Mouse (Mus musculus): ENCODE measurements around the gene Cmc4. TPM values are rescaled to one million over a fixed set of nuclear protein-coding genes. Genes with fewer than 3 reads are reported as not detected.
A peak's percentile ranks its signal among the peaks of the same experiment; 100 is the strongest.

The Cmc4 gene
- 22.9 and 24.6 TPM in 2 replicates for polyA plus RNA-seq (2015; fragmentation: Nextera tagmentation; extraction: Ambion mirVana)

GRCm38 (mm10) chrX:75415936-75416785 is at the start of gene Cmc4, which contains the start of the genes Mtcp1 and Brcc3:
Gene Cmc4, minus strand, starts transcription at chrX:75416584.
Gene Mtcp1, minus strand, starts transcription at chrX:75416588.
Gene Brcc3, plus strand, starts transcription at chrX:75416628.
- peak within 1 kb of the TSS; percentile 54 for H3K9ac ChIP-seq
- peak within 1 kb of the TSS; percentile 56 for H3K4me2 ChIP-seq
- H3K27ac ChIP-seq (replicated peaks): peak within 1 kb of the TSS; percentile 89
- peak within 1 kb of the TSS; percentile 58 for H3K4me3 ChIP-seq
- H3K9me3 ChIP-seq: no peaks in the 10 kb centered on the region
- WGBS: 13% methylated on average over 52 of the region's 52 CpGs
- H3K4me1 ChIP-seq (replicated peaks): peaks cover 7% of the 10 kb centered on the region
- ATAC-seq (ENCODE audit: low FRiP score, low read depth): peak; percentile 100
- H3K27me3 ChIP-seq: no peaks in the 10 kb centered on the region
- no peaks in the 10 kb centered on the region for H3K36me3 ChIP-seq

GRCm38 (mm10) chrX:75454597-75454996 is 38.2 kb upstream of the Cmc4 start:
- WGBS: 95% methylated on average over 1 of the region's 1 CpGs
- no peak overlapping the region for H3K27ac ChIP-seq (replicated peaks)
- peaks cover 25% of the 10 kb centered on the region for H3K36me3 ChIP-seq
- no peak overlapping the region for H3K4me2 ChIP-seq
- no peaks in the 10 kb centered on the region for H3K27me3 ChIP-seq
- no peaks in the 10 kb centered on the region for H3K9me3 ChIP-seq
- no peaks in the 10 kb centered on the region for H3K4me1 ChIP-seq (replicated peaks)
- no peak overlapping the region for H3K4me3 ChIP-seq
- no peak overlapping the region for H3K9ac ChIP-seq
- no peak for ATAC-seq (ENCODE audit: low FRiP score, low read depth)

- Histone ChIP-seq H3K36me3 (no peaks in the 10 kb centered on the region), H3K4me3 (no peak overlapping the region), H3K27ac (replicated peaks) (no peak overlapping the region), H3K4me2 (no peak overlapping the region), H3K27me3 (no peaks in the 10 kb centered on the region), H3K9ac (no peak overlapping the region), H3K9me3 (no peaks in the 10 kb centered on the region), H3K4me1 (replicated peaks) (0 out of 2 replicates have a peak, but pooled peaks cover under 1% of the 10 kb centered on the region)
- WGBS: 88% methylated on average over 1 of the region's 1 CpGs
- no peak for ATAC-seq (ENCODE audit: low FRiP score, low read depth)
Measured at GRCm38 (mm10) chrX:75409711-75410110, 6.7 kb downstream of the Cmc4 start.

GRCm38 (mm10) chrX:75403350-75403749 is 13.0 kb downstream of the Cmc4 start:
- ATAC-seq (ENCODE audit: low FRiP score, low read depth): no peak
- no peaks in the 10 kb centered on the region for H3K4me1 ChIP-seq (replicated peaks)

DNA sequence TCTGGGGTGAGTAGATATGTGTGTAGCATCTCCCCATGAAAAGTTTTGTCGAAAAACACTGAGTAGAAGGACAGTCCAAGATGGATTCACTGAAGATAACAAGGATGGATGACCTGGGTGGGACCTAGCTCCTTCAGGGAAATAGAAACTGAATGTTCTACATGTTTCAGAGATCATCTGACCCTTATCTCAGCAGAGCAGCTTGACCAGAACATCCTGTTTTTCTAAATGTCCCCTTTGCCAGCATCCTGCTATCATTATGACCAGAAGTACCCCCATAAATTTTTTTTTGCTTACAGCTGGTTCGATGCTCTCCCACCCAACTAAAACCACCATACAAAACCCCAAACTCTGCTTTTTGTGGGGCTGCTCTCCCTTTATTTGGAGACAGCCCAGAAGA is 13.7 kb downstream of the Cmc4 start:
- H3K4me3 ChIP-seq: no peak overlapping the region
- no peaks in the 10 kb centered on the region for H3K4me1 ChIP-seq (replicated peaks)
- H3K4me2 ChIP-seq: no peak overlapping the region
- 81% methylated on average over 2 of the region's 2 CpGs for WGBS
- ATAC-seq (ENCODE audit: low FRiP score, low read depth): no peak
- H3K9ac ChIP-seq: no peak overlapping the region
- no peak overlapping the region for H3K27ac ChIP-seq (replicated peaks)
- H3K9me3 ChIP-seq: no peaks in the 10 kb centered on the region
- no peaks in the 10 kb centered on the region for H3K27me3 ChIP-seq
- no peaks in the 10 kb centered on the region for H3K36me3 ChIP-seq

More at GRCm38 (mm10) chrX:75403350-75403749, 13.0 kb downstream of the Cmc4 start:
- H3K9ac ChIP-seq: no peak overlapping the region
- no peaks in the 10 kb centered on the region for H3K27me3 ChIP-seq
- no peak overlapping the region for H3K4me2 ChIP-seq
- H3K4me3 ChIP-seq: no peak overlapping the region
- no peaks in the 10 kb centered on the region for H3K36me3 ChIP-seq
- H3K27ac ChIP-seq (replicated peaks): no peak overlapping the region
- H3K9me3 ChIP-seq: no peaks in the 10 kb centered on the region

DNA sequence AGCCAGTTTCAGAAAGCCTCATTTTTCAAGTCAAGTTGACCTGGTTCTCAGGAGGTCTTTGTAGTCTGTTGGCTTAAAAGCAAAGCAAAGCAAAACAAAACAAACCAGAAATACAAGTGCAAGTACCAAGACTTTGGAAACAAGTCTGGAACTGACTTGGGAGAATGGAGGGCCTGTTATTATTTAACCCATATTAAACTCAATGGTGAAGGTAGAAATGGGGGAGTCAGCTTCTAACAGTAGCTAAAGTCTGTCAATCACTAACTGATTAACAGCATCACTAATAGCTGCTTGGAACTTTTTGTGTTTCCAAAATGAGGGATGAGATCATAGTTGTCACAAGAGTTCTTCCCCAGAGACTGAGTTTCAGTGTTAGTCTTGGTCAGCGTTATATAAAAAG is 16.9 kb downstream of the Cmc4 start:
- Histone ChIP-seq H3K9ac (no peak overlapping the region), H3K4me1 (replicated peaks) (no peaks in the 10 kb centered on the region), H3K27me3 (no peaks in the 10 kb centered on the region), H3K4me2 (no peak overlapping the region), H3K36me3 (0 out of 2 replicates have a peak, but pooled peaks cover 3% of the 10 kb centered on the region), H3K27ac (replicated peaks) (no peak overlapping the region), H3K9me3 (no peaks in the 10 kb centered on the region), H3K4me3 (no peak overlapping the region)
- no peak for ATAC-seq (ENCODE audit: low FRiP score, low read depth)
- 97% methylated on average over 1 of the region's 1 CpGs for WGBS

DNA sequence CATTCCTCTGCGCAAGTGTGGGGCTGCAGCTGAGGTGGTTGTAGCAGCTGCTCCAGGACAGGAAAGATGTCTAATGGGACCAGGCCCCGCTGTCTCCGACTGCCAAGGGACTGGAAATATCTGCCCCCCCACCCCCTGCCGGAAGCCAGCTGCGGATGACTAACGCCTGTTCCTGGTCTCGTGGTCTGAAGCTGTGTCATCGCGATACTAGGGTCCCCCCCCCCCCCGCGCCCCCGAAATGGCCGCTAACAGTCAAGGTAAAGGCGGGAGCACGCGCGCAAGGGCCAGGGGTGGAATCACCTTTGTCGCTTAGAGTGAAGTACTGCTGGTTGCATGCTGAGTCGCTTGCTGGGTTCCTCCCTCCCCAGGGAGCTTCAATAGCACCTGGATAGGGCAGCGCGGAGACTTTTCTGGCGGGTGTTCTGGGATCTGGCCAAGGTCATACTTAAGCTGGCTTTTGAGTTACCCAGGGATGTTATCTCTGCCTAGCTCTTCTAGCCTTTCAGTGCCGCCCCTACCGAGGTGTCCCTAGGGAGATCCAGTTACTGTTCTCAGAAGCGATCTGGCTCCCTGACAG is 34.1 kb downstream of the Cmc4 start, which contains the start of the genes Fundc2 and F8:
TSS of gene Fundc2 (plus strand) at position 205 of the 577 bp plus-strand sequence.
TSS of gene F8 (minus strand) at position 421 of the 577 bp plus-strand sequence.
- Histone ChIP-seq H3K27me3 (no peaks in the 10 kb centered on the region), H3K4me3 (peak within 1 kb of the TSS; percentile 56), H3K4me2 (peak within 1 kb of the TSS; percentile 54), H3K36me3 (no peaks in the 10 kb centered on the region), H3K4me1 (replicated peaks) (no peaks in the 10 kb centered on the region), H3K27ac (replicated peaks) (peak within 1 kb of the TSS; percentile 76), H3K9ac (peak within 1 kb of the TSS; percentile 56), H3K9me3 (no peaks in the 10 kb centered on the region)
- WGBS: 13% methylated on average over 24 of the region's 25 CpGs
- peak; percentile 97 for ATAC-seq (ENCODE audit: low FRiP score, low read depth)

- peak overlapping the region; percentile 56 for H3K4me3 ChIP-seq
- no peaks in the 10 kb centered on the region for H3K9me3 ChIP-seq
- no peaks in the 10 kb centered on the region for H3K36me3 ChIP-seq
- H3K4me1 ChIP-seq (replicated peaks): no peaks in the 10 kb centered on the region
- no peak for ATAC-seq (ENCODE audit: low FRiP score, low read depth)
- peak overlapping the region; percentile 46; the same call in 1 of the 2 replicates for H3K9ac ChIP-seq
- H3K27ac ChIP-seq (replicated peaks): peak overlapping the region; percentile 76; the same call in 1 of the 2 replicates
- peak overlapping the region; percentile 54 for H3K4me2 ChIP-seq
- no peaks in the 10 kb centered on the region for H3K27me3 ChIP-seq
- WGBS: 72% methylated on average over 5 of the region's 5 CpGs
Measured at GRCm38 (mm10) chrX:75381699-75382098, 34.7 kb downstream of the Cmc4 start.

- Histone ChIP-seq H3K27me3 (no peaks in the 10 kb centered on the region), H3K9me3 (no peaks in the 10 kb centered on the region), H3K9ac (no peak overlapping the region), H3K4me1 (replicated peaks) (no peaks in the 10 kb centered on the region), H3K4me3 (no peak overlapping the region), H3K36me3 (no peaks in the 10 kb centered on the region), H3K4me2 (no peak overlapping the region), H3K27ac (replicated peaks) (no peak overlapping the region)
- no peak for ATAC-seq (ENCODE audit: low FRiP score, low read depth)
- 94% methylated on average over 1 of the region's 1 CpGs for WGBS
Measured at GRCm38 (mm10) chrX:75381176-75381575, 35.2 kb downstream of the Cmc4 start.

DNA sequence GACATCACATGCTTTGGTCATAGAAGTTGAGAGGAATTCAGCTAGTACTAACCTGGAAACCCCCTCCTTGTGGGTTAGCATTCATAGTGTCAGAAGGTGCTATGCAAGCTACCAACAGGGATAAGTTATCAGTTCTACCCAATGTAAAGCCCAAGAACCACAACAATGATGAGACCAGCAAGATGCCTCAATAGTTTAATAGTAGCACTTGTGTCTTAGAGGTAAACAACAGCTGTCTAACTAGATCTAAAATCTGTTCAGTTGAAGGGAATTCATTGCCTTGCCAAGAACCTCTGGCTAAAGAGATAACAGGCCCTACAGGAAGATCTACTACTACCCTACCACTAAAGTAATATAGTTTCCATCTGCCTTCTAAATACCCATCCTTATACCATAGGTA is 39.6 kb downstream of the Cmc4 start:
- no peak for ATAC-seq (ENCODE audit: low FRiP score, low read depth)
- no peaks in the 10 kb centered on the region for H3K27me3 ChIP-seq
- H3K27ac ChIP-seq (replicated peaks): no peak overlapping the region

GRCm38 (mm10) chrX:75372666-75373425 is 43.5 kb downstream of the Cmc4 start:
- 86% methylated on average over 2 of the region's 2 CpGs for WGBS
- H3K4me2 ChIP-seq: no peak overlapping the region
- H3K9ac ChIP-seq: no peak overlapping the region
- H3K4me1 ChIP-seq (replicated peaks): no peaks in the 10 kb centered on the region
- no peak overlapping the region for H3K27ac ChIP-seq (replicated peaks)
- no peak for ATAC-seq (ENCODE audit: low FRiP score, low read depth)
- H3K36me3 ChIP-seq: no peaks in the 10 kb centered on the region
- no peak overlapping the region for H3K4me3 ChIP-seq
- no peaks in the 10 kb centered on the region for H3K27me3 ChIP-seq
- H3K9me3 ChIP-seq: no peaks in the 10 kb centered on the region

More for the DNA sequence above, 39.6 kb downstream of the Cmc4 start:
- no peak overlapping the region for H3K4me3 ChIP-seq
- H3K9me3 ChIP-seq: no peaks in the 10 kb centered on the region
- H3K9ac ChIP-seq: no peak overlapping the region
- H3K4me1 ChIP-seq (replicated peaks): no peaks in the 10 kb centered on the region
- H3K36me3 ChIP-seq: no peaks in the 10 kb centered on the region
- H3K4me2 ChIP-seq: no peak overlapping the region

DNA sequence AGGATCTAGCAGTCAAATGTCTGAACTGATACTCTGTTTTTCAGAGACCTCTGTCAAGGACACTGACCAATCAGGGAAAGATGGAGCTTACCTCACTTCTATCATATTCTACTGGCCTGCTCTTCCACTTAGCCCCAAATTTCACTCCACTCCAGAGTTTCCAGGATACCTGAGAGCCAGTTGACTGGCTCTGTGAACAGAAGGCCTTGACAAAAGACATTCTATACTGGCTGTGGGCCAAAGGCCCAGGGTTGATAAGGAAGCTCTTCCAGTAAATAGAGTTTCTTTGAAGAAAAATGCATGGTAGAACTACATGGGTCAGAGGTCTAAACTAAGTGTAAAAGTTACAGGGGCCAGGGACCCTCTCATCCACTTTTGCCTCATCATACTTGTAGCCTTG is 46.2 kb downstream of the Cmc4 start:
- no peak overlapping the region for H3K9ac ChIP-seq
- no peak overlapping the region for H3K4me2 ChIP-seq
- no peaks in the 10 kb centered on the region for H3K4me1 ChIP-seq (replicated peaks)
- H3K4me3 ChIP-seq: no peak overlapping the region
- H3K9me3 ChIP-seq: no peaks in the 10 kb centered on the region
- no peak overlapping the region for H3K27ac ChIP-seq (replicated peaks)
- H3K27me3 ChIP-seq: no peaks in the 10 kb centered on the region
- H3K36me3 ChIP-seq: no peaks in the 10 kb centered on the region
- no peak for ATAC-seq (ENCODE audit: low FRiP score, low read depth)
